Mouse (Mus musculus): Measurements from ENCODE around the gene Hivep3.

GRCm38 (mm10) chr4:119807359-119807758 lies 73.8 kb downstream of the Hivep3 start:
- TF ChIP-seq CTCF (IDR thresholded peaks at IDR 0.05; ENCODE audit: borderline replicate concordance, extremely low read depth, insufficient read depth, insufficient read length) (no peak), POLR2A (IDR thresholded peaks at IDR 0.05; ENCODE audit: borderline replicate concordance, extremely low read depth, insufficient read depth, insufficient read length, poor library complexity, severe bottlenecking) (no peak)
